Mouse (Mus musculus): ENCODE data around the gene Lhfpl5.
"Not testable (repeated sequence)": the region's sequence is repeated elsewhere in the genome, so short reads cannot be mapped to it uniquely, and the experiment has no call there.

DNA sequence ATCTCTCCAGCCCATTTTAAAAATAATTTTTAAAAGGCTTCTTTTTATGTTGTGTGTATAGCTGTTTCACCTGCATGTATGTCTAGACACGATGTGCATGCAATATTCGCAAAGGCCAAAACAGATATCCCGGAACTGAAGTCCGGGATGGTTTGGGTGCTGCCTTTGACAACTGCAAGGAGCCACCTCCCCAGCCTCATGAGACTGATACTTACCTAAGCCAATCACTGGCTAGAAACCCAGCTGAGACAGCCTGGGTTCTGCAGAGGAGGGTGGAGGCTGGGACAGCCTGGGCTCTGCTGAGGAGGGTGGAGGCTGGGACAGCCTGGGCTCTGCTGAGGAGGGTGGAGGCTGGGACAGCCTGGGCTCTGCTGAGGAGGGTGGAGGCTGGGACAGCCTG lies 21.4 kb upstream of the Lhfpl5 start:
- not testable (repeated sequence) for TF ChIP-seq CTCF (IDR thresholded peaks at IDR 0.05; ENCODE audit: low read depth, low read length); GATA1 (IDR thresholded peaks at IDR 0.05; ENCODE audit: borderline replicate concordance, low read length)

Measured in G1E (cell line).